Mouse (Mus musculus) embryonic fibroblast, embryonic 13.5 days (primary cell): ENCODE data around the gene Pip4k2c.

Experiments
- CTCF ChIP-seq: IDR thresholded peaks from 2 replicates; pipeline ENCODE4 v1.5.1; 2011; ENCODE audit warnings: mild to moderate bottlenecking, control low read depth, low read length, moderate library complexity, borderline replicate concordance; ENCODE audit not compliant: insufficient read depth
- POLR2A ChIP-seq: IDR thresholded peaks from 2 replicates; pipeline ENCODE4 v1.6.1; 2011; ENCODE audit warnings: low read depth, mild to moderate bottlenecking, control low read depth, low read length, moderate library complexity

DNA sequence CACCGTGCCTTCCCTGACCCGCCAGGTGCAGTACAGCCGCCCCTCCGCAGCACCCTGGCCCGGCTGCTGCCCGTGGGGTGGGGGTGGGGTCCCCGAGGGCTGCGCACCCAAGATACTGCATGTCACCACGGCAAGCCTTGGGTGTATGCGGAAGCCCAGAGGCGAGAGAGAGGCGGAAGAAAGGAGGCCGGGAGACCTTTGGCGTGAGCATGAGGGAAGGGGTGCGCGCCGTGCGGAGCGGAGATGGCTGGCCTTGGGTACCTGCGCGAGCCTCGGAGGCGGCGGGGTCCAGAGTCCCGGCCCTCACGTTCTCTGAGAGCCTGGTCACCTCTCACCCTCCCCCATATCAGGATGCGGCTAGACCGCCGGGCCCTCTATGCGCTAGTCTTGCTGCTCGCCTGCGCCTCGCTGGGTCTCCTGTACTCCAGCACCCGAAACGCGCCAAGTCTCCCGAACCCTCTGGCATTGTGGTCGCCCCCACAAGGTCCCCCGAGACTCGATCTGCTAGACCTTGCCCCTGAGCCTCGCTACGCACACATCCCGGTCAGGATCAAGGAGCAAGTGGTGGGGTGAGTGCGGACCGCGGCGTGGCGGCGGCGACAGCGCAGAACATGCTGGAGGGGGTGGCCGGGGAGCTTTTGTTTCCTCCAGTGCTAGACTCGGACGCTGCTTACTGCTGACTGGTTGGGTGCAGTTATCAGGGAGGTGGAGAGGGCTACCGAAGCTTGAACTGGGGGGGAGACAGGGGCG lies 45.6 kb downstream of the Pip4k2c start:
- TF ChIP-seq CTCF (no peak), POLR2A (peak; percentile 65)
